Mouse (Mus musculus): Measurements from ENCODE around the gene Car14. TPM values are rescaled to one million over a fixed set of nuclear protein-coding genes. Genes with fewer than 3 reads are reported as not detected.
A peak's percentile ranks its signal among the peaks of the same experiment; 100 is the strongest.

The Car14 gene
- polyA plus RNA-seq, 1 experiment from 2014 or later: 2.0 TPM

DNA sequence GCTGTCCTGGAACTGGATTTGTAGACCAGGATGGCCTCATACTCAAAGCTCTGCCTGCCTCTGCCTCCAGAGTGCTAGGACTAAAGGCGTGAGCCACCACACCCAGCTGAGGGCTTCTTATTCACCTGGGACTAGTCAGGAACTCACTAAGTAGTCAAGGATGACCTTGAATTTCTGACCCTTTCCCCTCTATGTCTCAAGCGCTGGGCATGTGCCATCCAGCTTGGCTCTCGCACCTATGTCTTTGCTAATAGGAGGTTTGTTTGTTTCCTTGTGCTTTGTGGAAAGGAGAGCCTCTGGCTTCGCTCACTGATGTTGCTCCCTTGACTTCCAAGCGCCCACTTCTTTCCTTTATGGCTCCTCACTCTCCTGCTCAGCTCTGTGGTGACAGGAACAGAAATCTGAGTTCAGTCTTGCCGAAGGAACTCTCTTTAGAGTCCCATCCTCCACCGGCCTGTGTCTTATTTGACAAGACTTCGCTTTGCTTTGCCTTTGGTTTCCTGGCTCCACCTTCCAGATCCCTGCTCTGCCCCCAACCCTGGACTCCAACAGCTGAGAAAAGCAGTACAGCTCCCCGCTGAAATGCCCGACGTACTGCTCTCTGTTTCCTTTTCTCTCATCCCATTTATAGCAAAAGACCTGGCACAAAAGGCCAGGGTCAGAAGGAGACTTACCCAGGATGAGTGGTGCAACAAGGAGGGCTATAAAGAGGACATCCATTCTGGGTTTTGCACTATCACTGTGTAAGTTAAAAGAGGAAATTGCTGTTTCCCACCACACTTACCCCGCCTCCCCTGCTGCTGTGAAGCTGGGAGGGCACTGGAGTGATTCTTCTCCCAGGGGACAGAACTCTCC, 13.1 kb downstream of the Car14 start, which contains the start of gene BC028528:
TSS of gene BC028528 (minus strand) at position 795 of the 855 bp plus-strand sequence.
- no peak for ATAC-seq (ENCODE audit: insufficient number of reproducible peaks, low FRiP score, low TSS enrichment, low read depth)
- H3K36me3 ChIP-seq: 0 out of 2 replicates have a peak, but pooled peaks cover 6% of the 10 kb centered on the region
- H3K4me3 ChIP-seq (replicated peaks): peak within 1 kb of the TSS; percentile 27
- 32% methylated on average over 12 of the region's 12 CpGs for WGBS
- peaks cover 39% of the 10 kb centered on the region for H3K4me1 ChIP-seq
- peak within 1 kb of the TSS; percentile 41 for H3K4me2 ChIP-seq (replicated peaks)
- no peaks in the 10 kb centered on the region for H3K9me3 ChIP-seq (replicated peaks)
- peak within 1 kb of the TSS; percentile 85 for H3K27ac ChIP-seq (replicated peaks)
- H3K9ac ChIP-seq: no peak within 1 kb of the TSS; the same call in 1 of the 2 replicates
- no peaks in the 10 kb centered on the region for H3K27me3 ChIP-seq

GRCm38 (mm10) chr3:95889664-95890063, 14.8 kb downstream of the Car14 start:
- Histone ChIP-seq H3K4me2 (replicated peaks) (no peak overlapping the region), H3K27me3 (no peaks in the 10 kb centered on the region), H3K9me3 (replicated peaks) (no peaks in the 10 kb centered on the region), H3K4me1 (peaks cover 31% of the 10 kb centered on the region), H3K27ac (replicated peaks) (no peak overlapping the region), H3K4me3 (replicated peaks) (no peak overlapping the region), H3K9ac (no peak overlapping the region), H3K36me3 (0 out of 2 replicates have a peak, but pooled peaks cover 3% of the 10 kb centered on the region)
- 33% methylated on average over 3 of the region's 3 CpGs for WGBS
- no peak for ATAC-seq (ENCODE audit: insufficient number of reproducible peaks, low FRiP score, low TSS enrichment, low read depth)

GRCm38 (mm10) chr3:95887596-95887995, 16.9 kb downstream of the Car14 start:
- ATAC-seq (ENCODE audit: insufficient number of reproducible peaks, low FRiP score, low TSS enrichment, low read depth): no peak
- Histone ChIP-seq H3K4me2 (replicated peaks) (no peak overlapping the region), H3K9me3 (replicated peaks) (no peaks in the 10 kb centered on the region), H3K27me3 (no peaks in the 10 kb centered on the region), H3K27ac (replicated peaks) (no peak overlapping the region), H3K4me3 (replicated peaks) (no peak overlapping the region), H3K4me1 (peaks cover 30% of the 10 kb centered on the region), H3K9ac (no peak overlapping the region), H3K36me3 (0 out of 2 replicates have a peak, but pooled peaks cover 3% of the 10 kb centered on the region)
- 83% methylated on average over 4 of the region's 4 CpGs for WGBS

DNA sequence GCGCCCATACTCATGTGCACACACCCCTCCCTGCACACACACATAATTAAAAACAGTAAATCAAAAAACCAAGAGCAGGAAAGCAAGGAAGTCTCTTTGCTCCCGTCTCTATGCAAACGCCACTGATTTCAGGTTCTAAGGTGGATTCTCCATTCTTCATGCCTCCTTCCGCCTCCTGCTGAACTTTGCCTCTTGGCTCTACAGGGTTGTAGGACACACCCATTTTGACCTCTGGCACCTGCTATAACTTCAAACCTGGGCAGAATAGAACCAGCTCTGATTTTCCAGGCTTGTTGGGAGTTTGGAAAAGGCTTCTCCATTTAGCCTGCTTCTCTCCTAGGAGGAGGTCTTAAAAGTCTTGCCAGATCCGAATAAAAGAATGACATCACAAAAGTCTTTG, 20.1 kb downstream of the Car14 start:
- Histone ChIP-seq H3K4me1 (peaks cover 17% of the 10 kb centered on the region), H3K9ac (no peak overlapping the region), H3K4me3 (replicated peaks) (no peak overlapping the region), H3K27me3 (no peaks in the 10 kb centered on the region), H3K36me3 (0 out of 2 replicates have a peak, but pooled peaks cover 3% of the 10 kb centered on the region), H3K27ac (replicated peaks) (no peak overlapping the region), H3K4me2 (replicated peaks) (no peak overlapping the region), H3K9me3 (replicated peaks) (no peaks in the 10 kb centered on the region)
- 64% methylated on average over 5 of the region's 5 CpGs for WGBS
- no peak for ATAC-seq (ENCODE audit: insufficient number of reproducible peaks, low FRiP score, low TSS enrichment, low read depth)

- no peaks in the 10 kb centered on the region for H3K9me3 ChIP-seq (replicated peaks)
Measured at GRCm38 (mm10) chr3:95882816-95883425, 21.6 kb downstream of the Car14 start.

GRCm38 (mm10) chr3:95881979-95882815, 22.3 kb downstream of the Car14 start, which contains the start of gene Ciart:
Gene Ciart, minus strand, starts transcription at chr3:95882251.
- under 1% methylated on average over 66 of the region's 66 CpGs for WGBS
- H3K27ac ChIP-seq (replicated peaks): 0 out of 2 replicates have a peak within 1 kb of the TSS, but pooled peaks have one; percentile 48
- no peaks in the 10 kb centered on the region for H3K36me3 ChIP-seq
- peak within 1 kb of the TSS; percentile 100 for H3K4me2 ChIP-seq (replicated peaks)
- no peaks in the 10 kb centered on the region for H3K27me3 ChIP-seq
- peaks cover 17% of the 10 kb centered on the region for H3K4me1 ChIP-seq
- no peaks in the 10 kb centered on the region for H3K9me3 ChIP-seq (replicated peaks)
- 0 out of 2 replicates have a peak within 1 kb of the TSS, but pooled peaks have one; percentile 10 for H3K9ac ChIP-seq
- ATAC-seq (ENCODE audit: insufficient number of reproducible peaks, low FRiP score, low TSS enrichment, low read depth): peak; percentile 99
- H3K4me3 ChIP-seq (replicated peaks): peak within 1 kb of the TSS; percentile 47

More at GRCm38 (mm10) chr3:95882816-95883425, 21.6 kb downstream of the Car14 start:
- Histone ChIP-seq H3K4me3 (replicated peaks) (peak overlapping the region; percentile 47), H3K4me1 (peaks cover 17% of the 10 kb centered on the region), H3K36me3 (0 out of 2 replicates have a peak, but pooled peaks cover 3% of the 10 kb centered on the region), H3K27me3 (no peaks in the 10 kb centered on the region), H3K27ac (replicated peaks) (0 out of 2 replicates have a peak overlapping the region, but pooled peaks have one; percentile 48), H3K4me2 (replicated peaks) (peak overlapping the region; percentile 100), H3K9ac (no peak overlapping the region)
- WGBS: 1% methylated on average over 24 of the region's 24 CpGs
- no peak for ATAC-seq (ENCODE audit: insufficient number of reproducible peaks, low FRiP score, low TSS enrichment, low read depth)

DNA sequence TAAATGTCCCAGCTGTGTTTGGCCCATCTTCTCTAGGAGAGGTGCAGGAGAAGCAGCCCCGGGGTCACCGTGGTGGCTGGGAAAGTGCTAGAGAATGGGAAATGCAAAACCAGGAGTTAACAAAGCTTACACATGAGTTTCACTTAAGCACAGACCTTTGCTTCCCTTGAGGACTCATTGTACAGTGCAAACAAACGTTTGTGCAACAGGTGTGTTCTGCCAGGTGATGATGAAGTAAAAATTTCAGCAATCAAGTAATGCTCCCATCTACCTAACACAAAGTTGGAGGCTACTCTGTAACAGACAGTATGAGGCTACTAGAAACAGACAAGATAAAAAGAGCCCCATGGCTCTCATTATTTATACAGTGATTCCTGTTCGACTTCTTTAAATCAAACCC, 25.4 kb downstream of the Car14 start:
- WGBS: 84% methylated on average over 4 of the region's 4 CpGs
- H3K4me2 ChIP-seq (replicated peaks): no peak overlapping the region

GRCm38 (mm10) chr3:95872048-95872447, 32.4 kb downstream of the Car14 start:
- 69% methylated on average over 7 of the region's 7 CpGs for WGBS
- H3K9me3 ChIP-seq (replicated peaks): no peaks in the 10 kb centered on the region
- peak overlapping the region; percentile 60 for H3K4me2 ChIP-seq (replicated peaks)
- peaks cover 12% of the 10 kb centered on the region for H3K36me3 ChIP-seq
- no peaks in the 10 kb centered on the region for H3K27me3 ChIP-seq
- H3K9ac ChIP-seq: peak overlapping the region; percentile 26
- H3K27ac ChIP-seq (replicated peaks): no peak overlapping the region
- no peak for ATAC-seq (ENCODE audit: insufficient number of reproducible peaks, low FRiP score, low TSS enrichment, low read depth)
- peak overlapping the region; percentile 68 for H3K4me3 ChIP-seq (replicated peaks)
- peaks cover 14% of the 10 kb centered on the region for H3K4me1 ChIP-seq

More for the DNA sequence above, 25.4 kb downstream of the Car14 start:
- Histone ChIP-seq H3K27ac (replicated peaks) (no peak overlapping the region), H3K4me1 (peaks cover 17% of the 10 kb centered on the region), H3K9me3 (replicated peaks) (no peaks in the 10 kb centered on the region), H3K9ac (no peak overlapping the region), H3K36me3 (no peaks in the 10 kb centered on the region), H3K27me3 (no peaks in the 10 kb centered on the region), H3K4me3 (replicated peaks) (no peak overlapping the region)
- ATAC-seq (ENCODE audit: insufficient number of reproducible peaks, low FRiP score, low TSS enrichment, low read depth): no peak

DNA sequence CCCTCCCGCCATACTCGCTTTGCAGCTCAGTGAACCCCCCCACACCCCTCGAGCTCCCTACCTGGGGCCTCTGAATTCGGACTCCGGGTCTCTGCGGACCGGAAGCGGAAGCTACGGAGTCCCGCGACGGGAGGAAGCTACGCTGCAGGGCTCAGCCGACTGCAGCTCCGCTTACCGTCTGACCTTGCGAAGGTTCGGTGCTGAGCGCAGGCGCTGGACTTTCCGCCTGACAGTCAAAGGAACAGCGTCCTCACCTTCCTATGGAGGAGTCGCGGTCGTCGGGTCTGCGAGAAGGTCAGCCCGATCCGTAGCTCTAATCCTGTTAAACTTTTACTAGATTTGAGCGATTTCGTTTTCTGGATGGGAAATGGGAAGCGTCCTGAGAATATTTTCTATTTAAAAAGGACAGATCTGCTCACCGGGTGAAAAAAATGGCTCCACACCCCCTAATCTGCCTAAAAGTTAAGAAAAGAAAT, 33.1 kb downstream of the Car14 start, which contains the start of gene Mrps21:
TSS of gene Mrps21 (minus strand) at position 128 of the 476 bp plus-strand sequence.
- H3K36me3 ChIP-seq: peaks cover 15% of the 10 kb centered on the region
- peak within 1 kb of the TSS; percentile 92 for H3K27ac ChIP-seq (replicated peaks)
- WGBS: 0% methylated on average over 33 of the region's 33 CpGs
- peak within 1 kb of the TSS; percentile 72 for H3K9ac ChIP-seq
- peaks cover 14% of the 10 kb centered on the region for H3K4me1 ChIP-seq
- H3K9me3 ChIP-seq (replicated peaks): no peaks in the 10 kb centered on the region
- peak within 1 kb of the TSS; percentile 60 for H3K4me2 ChIP-seq (replicated peaks)
- H3K4me3 ChIP-seq (replicated peaks): peak within 1 kb of the TSS; percentile 68
- ATAC-seq (ENCODE audit: insufficient number of reproducible peaks, low FRiP score, low TSS enrichment, low read depth): peak; percentile 88
- H3K27me3 ChIP-seq: no peaks in the 10 kb centered on the region

DNA sequence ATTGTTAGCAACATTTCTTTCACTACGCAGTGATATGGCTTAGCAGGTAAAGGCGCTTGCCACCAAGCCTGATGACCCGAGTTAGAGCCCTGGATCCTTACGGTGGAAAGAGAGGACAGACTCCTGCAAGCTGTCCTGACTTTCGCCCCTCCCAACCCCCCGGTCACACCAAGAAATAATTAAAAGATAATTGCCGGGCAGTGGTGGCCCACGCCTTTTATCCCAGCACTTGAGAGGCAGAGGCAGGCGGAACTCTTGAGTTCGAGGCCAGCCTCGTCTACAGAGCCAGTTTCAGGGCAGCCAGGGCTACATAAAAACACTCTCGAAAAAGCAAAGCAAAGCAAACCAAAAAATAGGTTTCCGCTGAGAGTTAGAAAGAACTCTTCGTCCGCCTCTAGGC, 33.5 kb downstream of the Car14 start:
- Histone ChIP-seq H3K27me3 (no peaks in the 10 kb centered on the region), H3K4me2 (replicated peaks) (peak overlapping the region; percentile 60), H3K4me3 (replicated peaks) (peak overlapping the region; percentile 68), H3K9ac (peak overlapping the region; percentile 72), H3K4me1 (peaks cover 14% of the 10 kb centered on the region), H3K9me3 (replicated peaks) (no peaks in the 10 kb centered on the region), H3K27ac (replicated peaks) (peak overlapping the region; percentile 92), H3K36me3 (peaks cover 15% of the 10 kb centered on the region)
- 5% methylated on average over 15 of the region's 15 CpGs for WGBS
- peak; percentile 9; the same call in 1 of the 2 replicates for ATAC-seq (ENCODE audit: insufficient number of reproducible peaks, low FRiP score, low TSS enrichment, low read depth)

Data from embryonic facial prominence, embryonic 15.5 days (tissue).